Mouse (Mus musculus): ENCODE measurements around the gene Zbtb2. TPM values are rescaled to one million over a fixed set of nuclear protein-coding genes. Genes with fewer than 3 reads are reported as not detected.

Gene Zbtb2
- 3.2 TPM for polyA plus RNA-seq (2014; fragmentation: Illumina TruSeq; extraction: RNeasy Lipid Tissue Mini Kit (QIAGEN cat#74804); ENCODE audit: low read depth, low replicate concordance)

DNA sequence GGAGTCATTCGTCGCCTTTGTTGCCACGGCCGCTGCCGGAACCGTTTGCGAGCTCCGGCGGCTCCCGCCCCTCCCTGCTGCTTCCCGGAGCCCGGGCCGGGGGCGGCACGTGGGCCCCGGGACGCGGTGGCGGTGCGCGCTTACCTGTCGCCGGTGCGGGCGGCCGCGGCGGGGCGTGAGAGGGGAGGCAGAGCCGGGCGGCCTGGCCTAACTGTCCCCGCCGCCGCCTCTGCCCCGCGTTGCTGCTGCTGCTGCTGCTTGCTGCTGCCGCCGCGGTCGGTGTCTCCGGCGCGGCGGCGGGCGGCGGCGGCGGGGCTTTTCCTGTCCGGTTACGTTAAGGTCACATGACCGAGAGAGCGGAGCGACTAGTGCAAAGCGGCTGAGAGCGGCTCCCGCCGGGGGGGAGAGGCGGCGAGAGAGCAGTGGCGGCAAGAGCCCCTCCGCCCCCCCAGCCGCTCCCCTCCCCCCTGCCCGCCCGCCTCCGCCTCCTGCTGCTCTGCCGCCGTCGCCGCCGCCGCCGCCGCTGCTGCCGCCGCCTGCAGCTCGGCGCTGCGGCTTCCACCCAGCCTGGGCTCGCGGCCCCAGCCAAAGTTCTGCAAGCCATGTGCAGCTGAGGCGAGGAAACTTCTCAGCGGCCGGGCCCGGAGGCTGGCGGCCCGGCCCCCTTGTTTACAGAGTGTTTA lies at the start of gene Zbtb2:
Gene Zbtb2, minus strand, starts transcription at position 408 of the 683 bp plus-strand sequence.

DNA sequence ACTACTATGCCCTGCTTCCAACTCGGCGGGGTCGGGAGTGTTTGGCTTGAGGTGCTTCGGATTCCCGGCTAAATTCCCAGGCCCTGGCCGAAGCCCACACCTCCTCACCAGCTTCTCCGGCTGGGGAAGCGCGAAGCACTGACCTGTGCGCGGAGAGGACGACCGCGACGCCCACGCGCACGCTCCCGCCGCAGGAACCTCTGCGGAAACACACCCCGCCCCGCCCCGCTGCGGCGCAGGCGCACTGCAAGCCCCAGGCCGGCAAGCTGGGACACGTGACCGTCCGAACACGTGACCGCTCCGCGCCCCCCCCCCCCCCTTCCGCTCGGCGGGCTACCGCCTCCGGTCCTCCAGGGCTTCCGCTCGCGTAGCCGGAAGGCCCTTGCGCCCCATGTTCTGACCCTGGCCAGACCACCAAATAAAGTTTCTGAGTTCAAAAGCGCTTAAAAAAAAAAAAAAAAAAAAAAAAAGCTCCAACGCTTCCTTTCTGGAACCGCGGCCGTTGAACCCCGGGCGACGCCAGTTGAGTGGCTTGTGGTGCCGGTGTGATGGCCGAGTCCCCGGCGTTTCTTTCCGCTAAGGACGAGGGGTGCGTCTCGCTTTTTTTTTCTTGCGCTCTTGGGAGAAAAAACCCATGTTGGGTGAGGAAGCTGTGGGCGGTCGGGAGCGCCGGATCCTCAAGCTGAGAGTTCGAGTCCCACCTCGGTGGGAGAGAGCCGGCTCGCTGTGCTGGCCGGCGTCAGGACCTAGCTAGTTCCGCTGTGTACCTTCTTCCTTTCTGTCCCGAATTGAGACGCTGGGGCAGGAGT lies 44.4 kb upstream of the Zbtb2 start, which contains the start of the genes Rmnd1 and Armt1:
Gene Rmnd1, minus strand, starts transcription at position 266 of the 809 bp plus-strand sequence.
Gene Armt1, plus strand, starts transcription at position 345 of the 809 bp plus-strand sequence.

Other genes with a start within 250 kb of the Zbtb2 start
- gene Akap12, start 121.7 kb downstream of the Zbtb2 start, polyA plus RNA-seq (2014; fragmentation: Illumina TruSeq; extraction: RNeasy Lipid Tissue Mini Kit (QIAGEN cat#74804); ENCODE audit: low read depth, low replicate concordance): 455 TPM
- gene Rmnd1, start 44.3 kb upstream of the Zbtb2 start, polyA plus RNA-seq (2014; fragmentation: Illumina TruSeq; extraction: RNeasy Lipid Tissue Mini Kit (QIAGEN cat#74804); ENCODE audit: low read depth, low replicate concordance): 291 TPM
- 298 TPM for gene Armt1, start 44.4 kb upstream of the Zbtb2 start, polyA plus RNA-seq (2014; fragmentation: Illumina TruSeq; extraction: RNeasy Lipid Tissue Mini Kit (QIAGEN cat#74804); ENCODE audit: low read depth, low replicate concordance)
- 3.8 TPM for gene Ccdc170, start 94.4 kb upstream of the Zbtb2 start, polyA plus RNA-seq (2014; fragmentation: Illumina TruSeq; extraction: RNeasy Lipid Tissue Mini Kit (QIAGEN cat#74804); ENCODE audit: low read depth, low replicate concordance)
- gene Esr1, start 223.5 kb upstream of the Zbtb2 start, polyA plus RNA-seq (2014; fragmentation: Illumina TruSeq; extraction: RNeasy Lipid Tissue Mini Kit (QIAGEN cat#74804); ENCODE audit: low read depth, low replicate concordance): 4.7 TPM